Mouse (Mus musculus) liver, embryonic 14.5 days (tissue): ENCODE measurements around the gene Polr2i.

Experiments
- CTCF ChIP-seq: IDR thresholded peaks from 2 replicates; pipeline ENCODE4 v1.5.1; 2016; ENCODE audit warnings: antibody characterized with exemption, low read depth, control low read depth
- EP300 ChIP-seq: IDR thresholded peaks from 2 replicates; pipeline ENCODE4 v1.6.1; 2016; ENCODE audit warnings: antibody characterized with exemption, low read depth

GRCm38 (mm10) chr7:30217277-30217676 is 14.5 kb upstream of the Polr2i start:
- TF ChIP-seq CTCF, result no peak
- TF ChIP-seq EP300, result no peak
